Mouse (Mus musculus) kidney, adult 2 months (tissue): ENCODE results near the gene Pstpip1.

ENCODE experiments used
- CTCF ChIP-seq: fragments of 200-500 bp; conservative IDR thresholded peaks from 2 replicates; pipeline ENCODE4 v1.5.1; 2011; ENCODE audit warnings: low read depth, mild to moderate bottlenecking, control low read depth, low read length, moderate library complexity, mixed read lengths; ENCODE audit not compliant: insufficient read depth, insufficient read length
- POLR2A ChIP-seq: fragments of 200-500 bp; IDR thresholded peaks from one replicate; pipeline ENCODE4 v1.6.1; 2011; ENCODE audit warnings: low read depth, low read length, control low read depth

GRCm38 (mm10) chr9:56177354-56177753 is 87.6 kb downstream of the Pstpip1 start:
- no peak for TF ChIP-seq CTCF
- no peak for TF ChIP-seq POLR2A
